Mouse (Mus musculus): ENCODE data around the gene Styx.

DNA sequence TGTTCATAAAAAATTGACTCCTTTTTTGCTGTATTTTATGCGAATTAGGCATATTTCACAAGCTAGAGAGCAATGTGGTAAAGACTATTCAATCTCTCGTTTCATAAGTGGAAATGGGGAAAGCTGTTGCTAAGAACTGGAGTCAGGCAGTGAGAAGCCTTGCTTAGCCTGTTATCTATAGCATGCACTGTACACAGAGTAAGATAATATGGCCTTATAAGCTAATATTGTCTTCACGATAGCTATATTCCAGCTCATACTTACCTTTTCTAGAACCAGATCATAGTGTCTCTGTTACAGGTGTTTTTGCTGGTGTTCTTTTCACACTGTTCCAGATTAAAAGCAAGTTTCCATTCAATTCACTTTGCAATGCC lies 31.7 kb upstream of the Styx start:
- no peak for TF ChIP-seq CTCF (IDR thresholded peaks at IDR 0.05; ENCODE audit: borderline replicate concordance, insufficient read depth, low read depth, low read length)
- no peak for TF ChIP-seq POLR2A (IDR thresholded peaks at IDR 0.05; ENCODE audit: borderline replicate concordance, insufficient read depth, low read length)

Measured in cerebellum, adult 2 months (tissue).